Comparison of ENCODE assay signal across 13 mouse cellular contexts in genomic region chr14:119367866-119368425, GRCm38 (mm10).
"Had no signal": no experiment of that assay in that cellular context is flagged by ENCODE, and none has a peak within 500 bp of the region (broad histone marks: within the 10 kb centered on the region; RNA-seq: fewer than 3 reads in every experiment).

No protein-coding gene starts in this region.

- DNase-seq: kidney, postnatal 10 days; kidney, postnatal 4 days; lung, postnatal 14 days; thymus, postnatal 4 days had no signal

- H3K4me3 ChIP-seq: layer of hippocampus, adult 2 months; limb, embryonic 10.5 days; liver, embryonic 12.5 days; lung, embryonic 15.5 days; megakaryocyte, embryonic 14.5 days; midbrain, embryonic 13.5 days; neural tube, embryonic 12.5 days had no signal

- ATAC-seq: liver, embryonic 12.5 days; midbrain, embryonic 13.5 days had no signal

- H3K9ac ChIP-seq: liver, embryonic 12.5 days; lung, embryonic 15.5 days; midbrain, embryonic 13.5 days; neural tube, embryonic 12.5 days had no signal

- H3K4me2 ChIP-seq: liver, embryonic 12.5 days; lung, embryonic 15.5 days; midbrain, embryonic 13.5 days; neural tube, embryonic 12.5 days had no signal

- H3K27ac ChIP-seq: layer of hippocampus, adult 2 months; limb, embryonic 10.5 days; liver, embryonic 12.5 days; lung, embryonic 15.5 days; macrophage; midbrain, embryonic 13.5 days; neural tube, embryonic 12.5 days; stomach, postnatal 0 days had no signal

- H3K27me3 ChIP-seq: liver, embryonic 12.5 days; lung, embryonic 15.5 days; megakaryocyte, embryonic 14.5 days; midbrain, embryonic 13.5 days; neural tube, embryonic 12.5 days had no signal

- H3K4me1 ChIP-seq: limb, embryonic 10.5 days; liver, embryonic 12.5 days; lung, embryonic 15.5 days; megakaryocyte, embryonic 14.5 days; neural tube, embryonic 12.5 days had no signal

- H3K9me3 ChIP-seq: limb, embryonic 10.5 days; liver, embryonic 12.5 days; lung, embryonic 15.5 days; midbrain, embryonic 13.5 days; neural tube, embryonic 12.5 days had no signal

- H3K36me3 ChIP-seq: limb, embryonic 10.5 days; liver, embryonic 12.5 days; lung, embryonic 15.5 days; midbrain, embryonic 13.5 days; neural tube, embryonic 12.5 days had no signal
